Mouse (Mus musculus) liver, embryonic 14.5 days (tissue): ENCODE data around the gene Serinc5. TPM values are rescaled to one million over a fixed set of nuclear protein-coding genes. Genes with fewer than 3 reads are reported as not detected.

Experiments used
- ATAC-seq: fragments of 200-750 bp; cut with Nextera tagmentation; 2 replicates; pipeline ENCODE4 v1.8.0; 2017; ENCODE audit warnings: moderate number of reproducible peaks, mild to moderate bottlenecking, moderate library complexity; ENCODE audit not compliant: insufficient read depth
- DNase-seq, 3 experiments: peaks; one replicate each; pipeline ENCODE4 v3.0.0-alpha.2; 2012 to 2013; ENCODE audit warnings: low read depth in 3 of 3, low spot score in 3 of 3
- H3K27ac ChIP-seq: fragments of 300-500 bp; sonication (generic); 2 replicates; pipeline ENCODE4 v1.5.1; 2014; ENCODE audit warnings: moderate library complexity, mild to moderate bottlenecking, control low read depth, inconsistent platforms
- H3K27me3 ChIP-seq: fragments of 300-500 bp; sonication (generic); 2 replicates; pipeline ENCODE4 v1.6.1; 2014; ENCODE audit warnings: mild to moderate bottlenecking, low read length, moderate library complexity; ENCODE audit not compliant: control insufficient read depth, insufficient read depth
- H3K36me3 ChIP-seq: fragments of 300-500 bp; sonication (generic); replicated peaks from 2 replicates; pipeline ENCODE4 v1.6.1; 2014; ENCODE audit warnings: low read depth; ENCODE audit not compliant: control insufficient read depth, insufficient read depth
- H3K4me1 ChIP-seq, 2 experiments: fragments of 200-500 bp in 1 of 2; fragments of 300-500 bp in 1 of 2; sonication (generic) in 1 of 2; replicated peaks; 2 replicates each; pipeline ENCODE4 v1.6.1; 2012 to 2014; ENCODE audit warnings: antibody characterized with exemption in 1 of 2, inconsistent platforms in 1 of 2, low read length in 1 of 2; ENCODE audit not compliant: control insufficient read depth in 2 of 2, insufficient read depth in 2 of 2
- H3K4me2 ChIP-seq: fragments of 300-500 bp; sonication (generic); 2 replicates; pipeline ENCODE4 v1.6.1; 2014; ENCODE audit warnings: low read depth, mild to moderate bottlenecking, control low read depth, moderate library complexity
- H3K4me3 ChIP-seq, 2 experiments: fragments of 200-500 bp in 1 of 2; fragments of 300-500 bp in 1 of 2; sonication (generic) in 1 of 2; 2 replicates each; pipeline ENCODE4 v1.5.1; 2012 to 2014; ENCODE audit warnings: low read depth in 2 of 2, low read length in 2 of 2, mild to moderate bottlenecking in 2 of 2, control low read depth in 1 of 2, inconsistent platforms in 1 of 2, moderate library complexity in 1 of 2; ENCODE audit not compliant: insufficient read depth in 1 of 2
- H3K9ac ChIP-seq: fragments of 300-500 bp; sonication (generic); replicated peaks from 2 replicates; pipeline ENCODE4 v1.6.1; 2014; ENCODE audit warnings: mild to moderate bottlenecking, control low read depth, moderate library complexity
- H3K9me3 ChIP-seq: fragments of 300-500 bp; sonication (generic); 2 replicates; pipeline ENCODE4 v1.6.1; 2016; ENCODE audit warnings: low read length, mixed read lengths; ENCODE audit not compliant: control insufficient read depth
- CTCF ChIP-seq: IDR thresholded peaks from 2 replicates; pipeline ENCODE4 v1.5.1; 2016; ENCODE audit warnings: antibody characterized with exemption, low read depth, control low read depth
- EP300 ChIP-seq: IDR thresholded peaks from 2 replicates; pipeline ENCODE4 v1.6.1; 2016; ENCODE audit warnings: antibody characterized with exemption, low read depth
- WGBS: fragments of 180-500 bp; shearing (Covaris S2); extraction: QIAGEN DNeasy Blood & Tissue Kit; methylation state at CpG from one replicate; pipeline ENCODE4 v1.1.7; 2014; ENCODE audit not compliant: insufficient replicate concordance; 5-methylcytosine and 5-hydroxymethylcytosine counted together
- polyA plus RNA-seq, 2 experiments: library from polyadenylated mRNA; depleted of rRNA in 1 of 2; stranded (reverse) in 1 of 2; unstranded in 1 of 2; fragments of >200 nt; fragmentation: Nextera tagmentation in 1 of 2; extraction: Ambion mirVana in 1 of 2; gene quantifications; 2 replicates each; pipeline versions ENCODE4 v1.2.1 to v1.2.3; 2012 to 2014

Gene Serinc5
- polyA plus RNA-seq, 2 experiments = 14.2 to 17.9 TPM

DNA sequence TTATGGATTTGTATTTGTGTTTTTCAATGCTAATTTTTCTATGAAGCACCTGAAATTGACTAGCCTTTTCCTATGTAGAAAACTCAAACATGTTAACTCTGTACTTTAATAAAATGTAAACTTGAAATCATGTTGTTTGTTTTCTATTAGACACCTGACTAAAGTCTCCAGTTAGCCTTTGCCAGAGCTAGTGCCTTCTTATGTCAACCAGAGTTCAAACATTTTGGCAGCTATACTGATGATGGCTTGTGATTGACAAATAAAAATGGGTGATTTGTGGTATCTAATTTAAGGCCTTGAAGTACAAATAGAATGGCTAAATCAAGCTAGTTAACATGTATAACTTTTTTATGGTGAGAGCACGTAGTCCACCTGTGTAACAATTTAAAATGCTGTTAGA lies 100.9 kb downstream of the Serinc5 start:
- TF ChIP-seq EP300 (no peak), CTCF (no peak)
- Histone ChIP-seq H3K4me1 (peaks cover 0 to 5% of the 10 kb centered on the region in 2 experiments; a peak in 1 of 4 replicates), H3K27me3 (no peaks in the 10 kb centered on the region), H3K27ac (no peak overlapping the region), H3K4me2 (no peak overlapping the region), H3K4me3 (no peak overlapping the region), H3K9me3 (no peaks in the 10 kb centered on the region), H3K9ac (no peak overlapping the region), H3K36me3 (peaks cover 23% of the 10 kb centered on the region)
- ATAC-seq = no peak
- no peak for DNase-seq
- 90% methylated on average over 1 of the region's 1 CpGs for WGBS

DNA sequence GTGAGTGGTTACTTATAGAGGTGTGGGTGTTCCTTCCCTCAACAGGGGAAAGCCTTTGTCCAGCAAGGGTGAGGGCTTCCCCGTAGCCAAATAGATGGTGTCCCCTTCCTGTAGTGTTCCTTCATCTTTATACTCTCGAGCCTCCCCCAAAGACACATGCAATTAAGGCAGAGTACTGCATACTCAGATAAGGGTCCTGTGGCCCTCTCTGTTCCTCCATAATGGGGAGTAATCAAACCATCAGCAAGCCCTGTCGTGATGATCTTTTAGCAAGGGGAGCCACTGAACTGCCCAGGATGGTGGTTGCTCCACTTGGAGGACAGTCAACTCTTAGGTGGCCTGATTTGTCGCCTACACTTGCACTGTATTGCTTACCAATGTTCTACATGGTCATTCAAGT lies 101.7 kb downstream of the Serinc5 start:
- H3K4me3 ChIP-seq = no peak overlapping the region
- DNase-seq (no peak), ATAC-seq (peak; percentile 63; the same call in 1 of the 2 replicates)
- TF ChIP-seq EP300 = 0 out of 2 replicates have a peak, but pooled peaks have one; percentile 14
- no peak for TF ChIP-seq CTCF
- peaks cover 15% of the 10 kb centered on the region for H3K36me3 ChIP-seq
- H3K4me2 ChIP-seq = no peak overlapping the region
- WGBS = 46% methylated on average over 4 of the region's 4 CpGs
- H3K27me3 ChIP-seq = no peaks in the 10 kb centered on the region
- no peak overlapping the region for H3K9ac ChIP-seq
- H3K9me3 ChIP-seq = no peaks in the 10 kb centered on the region
- peaks cover 0 to 5% of the 10 kb centered on the region in 2 experiments; a peak in 1 of 4 replicates for H3K4me1 ChIP-seq
- H3K27ac ChIP-seq = no peak overlapping the region

- Histone ChIP-seq H3K4me1 (peaks cover 0 to 3% of the 10 kb centered on the region in 2 experiments; a peak in 1 of 4 replicates), H3K4me2 (no peak overlapping the region), H3K36me3 (no peaks in the 10 kb centered on the region), H3K27ac (no peak overlapping the region), H3K4me3 (no peak overlapping the region), H3K27me3 (no peaks in the 10 kb centered on the region), H3K9ac (no peak overlapping the region), H3K9me3 (no peaks in the 10 kb centered on the region)
- WGBS = 77% methylated on average over 3 of the region's 3 CpGs
- no peak for ATAC-seq
- no peak for DNase-seq
- TF ChIP-seq CTCF (no peak), EP300 (no peak)
Observed at GRCm38 (mm10) chr13:92717851-92718665, 107.2 kb downstream of the Serinc5 start.

DNA sequence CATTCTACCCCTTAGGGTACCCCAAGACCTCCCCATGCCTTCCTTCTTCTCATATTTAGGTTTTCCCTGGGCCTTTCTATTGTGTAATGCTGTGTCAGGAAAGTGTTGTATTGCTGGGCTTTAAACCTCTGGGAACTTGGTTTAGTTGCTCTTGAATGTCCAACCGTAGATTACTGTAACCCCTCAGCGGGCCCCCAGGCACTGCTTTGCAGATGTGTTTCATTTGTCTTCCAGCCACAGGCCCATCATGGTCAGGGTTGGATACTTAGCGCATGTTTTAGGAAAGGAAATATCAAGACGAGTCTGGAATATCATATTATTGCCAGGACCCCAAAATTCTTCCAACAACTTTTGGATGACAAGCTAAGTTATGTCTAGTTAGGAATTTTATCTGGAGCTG lies 110.1 kb downstream of the Serinc5 start:
- ATAC-seq (no peak), DNase-seq (no peak)
- 68% methylated on average over 4 of the region's 4 CpGs for WGBS
- no peaks in the 10 kb centered on the region for H3K36me3 ChIP-seq
- no peak overlapping the region for H3K4me2 ChIP-seq
- H3K4me1 ChIP-seq = peaks cover 0 to 3% of the 10 kb centered on the region in 2 experiments; a peak in 1 of 4 replicates
- no peak overlapping the region for H3K9ac ChIP-seq
- H3K9me3 ChIP-seq = no peaks in the 10 kb centered on the region
- H3K4me3 ChIP-seq = no peak overlapping the region
- H3K27me3 ChIP-seq = no peaks in the 10 kb centered on the region
- H3K27ac ChIP-seq = no peak overlapping the region
- no peak for TF ChIP-seq CTCF
- no peak for TF ChIP-seq EP300

DNA sequence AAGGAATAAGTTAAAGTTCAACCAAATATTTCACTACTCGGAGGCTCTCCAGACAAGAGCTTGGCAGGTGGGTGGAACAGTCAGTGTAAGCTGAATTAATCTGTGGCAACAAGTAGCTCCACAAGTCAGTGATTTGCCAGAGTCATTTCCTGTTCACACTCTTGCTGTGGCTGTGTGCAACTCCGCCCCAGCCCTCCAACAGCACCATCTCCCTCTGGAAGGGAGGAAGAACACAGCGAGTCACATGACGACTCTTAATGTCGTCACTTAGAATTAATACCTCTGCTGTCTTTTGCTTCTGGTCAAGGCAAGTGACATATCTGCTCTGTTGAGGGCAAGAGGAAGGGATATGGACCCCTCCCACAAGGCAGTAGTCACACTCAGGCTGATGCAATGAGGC lies 111.5 kb downstream of the Serinc5 start:
- no peaks in the 10 kb centered on the region for H3K36me3 ChIP-seq
- 18% methylated on average over 5 of the region's 5 CpGs for WGBS
- peaks cover 0 to 3% of the 10 kb centered on the region in 2 experiments; a peak in 1 of 4 replicates for H3K4me1 ChIP-seq
- ATAC-seq (no peak), DNase-seq (no peak)
- no peaks in the 10 kb centered on the region for H3K9me3 ChIP-seq
- H3K27me3 ChIP-seq = no peaks in the 10 kb centered on the region
- TF ChIP-seq CTCF (no peak), EP300 (no peak)
- no peak overlapping the region for H3K27ac ChIP-seq
- no peak overlapping the region for H3K4me3 ChIP-seq
- no peak overlapping the region for H3K4me2 ChIP-seq
- H3K9ac ChIP-seq = no peak overlapping the region
